Mouse (Mus musculus): ENCODE measurements at regions not wholly inside any gene's neighbourhood (a gene's known extent, or its start where the extent isn't known, plus 50 kb on each side); places are given as distances from the start of the nearest gene placed in this dataset.
A peak's percentile ranks its signal among the peaks of the same experiment; 100 is the strongest.

- no peak for DNase-seq
These were observed 292.2 kb upstream of the Large1 start for GRCm38 (mm10) chr8:73645582-73645981.

GRCm38 (mm10) chr8:73626798-73627197 is 273.5 kb upstream of the Large1 start:
- DNase-seq = no peak

DNA sequence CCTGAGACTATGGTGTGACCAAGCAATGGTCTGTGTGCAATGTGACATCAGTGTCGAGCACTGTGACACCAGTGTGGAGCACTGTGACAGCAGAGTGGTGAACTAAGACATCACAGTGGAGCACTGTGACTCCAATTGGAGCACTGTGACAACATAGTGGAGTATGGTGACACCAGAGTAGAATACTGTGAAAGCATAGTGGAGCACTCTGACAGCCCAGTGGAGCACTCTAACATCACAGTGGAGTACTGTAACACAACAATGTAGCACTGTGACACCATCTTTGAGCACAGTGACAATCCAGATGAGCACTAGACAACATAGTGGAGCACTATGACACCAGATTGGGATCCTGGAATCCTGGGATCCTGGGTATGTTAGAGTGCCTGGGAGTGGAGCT is 265.6 kb upstream of the Large1 start:
- peak in 1 of 2 experiments; percentile 2 for DNase-seq

DNA sequence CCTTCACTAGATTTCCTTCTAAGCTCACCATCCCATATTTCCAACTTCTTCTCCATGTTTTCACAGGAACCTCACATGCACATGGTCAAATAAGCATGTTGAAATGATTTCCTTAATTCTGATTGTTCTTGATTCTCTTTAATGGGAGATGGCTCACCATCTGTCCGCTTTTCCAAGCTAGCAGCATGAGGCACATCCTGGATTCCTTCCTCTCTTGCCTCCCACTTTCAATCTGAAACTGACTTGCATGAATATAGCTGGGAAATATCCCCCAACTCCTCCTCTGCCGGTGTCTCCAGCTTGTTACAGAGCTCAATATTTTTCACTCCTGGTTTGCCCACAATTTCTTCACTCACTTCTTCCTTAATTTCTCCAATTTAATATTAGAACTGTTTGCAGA is 261.3 kb upstream of the Large1 start:
- DNase-seq = no peak

GRCm38 (mm10) chr8:73614106-73614505 is 260.8 kb upstream of the Large1 start:
- DNase-seq = no peak

GRCm38 (mm10) chr8:73611583-73611982 is 258.2 kb upstream of the Large1 start:
- no peak for DNase-seq

GRCm38 (mm10) chr8:73570599-73570998 is 217.3 kb upstream of the Large1 start:
- no peak for DNase-seq

DNA sequence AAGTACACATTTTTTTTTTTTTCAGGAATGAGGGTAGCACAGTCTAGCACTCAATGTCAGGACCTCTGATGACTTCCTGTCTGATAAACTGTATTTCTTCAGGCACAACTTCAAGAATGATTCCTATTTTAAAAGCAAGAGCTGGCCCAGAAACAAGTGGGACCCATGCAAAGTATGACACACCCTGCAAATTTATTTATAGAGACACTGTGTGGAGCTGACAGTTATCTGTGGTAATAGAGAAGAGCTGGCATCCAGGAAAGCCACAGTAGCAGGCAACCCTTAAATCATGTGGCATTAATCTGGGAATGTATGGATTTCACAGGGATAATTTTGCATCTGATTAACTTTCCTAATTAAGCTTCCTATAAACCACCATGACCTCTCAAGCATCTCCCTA is 216.6 kb upstream of the Large1 start:
- DNase-seq = no peak

Data from cerebellum, postnatal 36 days (tissue).